Mouse (Mus musculus) CH12.LX (cell line): ENCODE measurements around the gene Dnase1l3.

Experiments used
- BHLHE40 ChIP-seq: IDR thresholded peaks from 2 replicates; pipeline ENCODE4 v1.6.1; 2011; ENCODE audit warnings: mild to moderate bottlenecking, low read depth, low read length, improper control_type of control experiment
- CHD2 ChIP-seq: IDR thresholded peaks from 2 replicates; pipeline ENCODE4 v1.6.1; 2011; ENCODE audit warnings: low read length, improper control_type of control experiment
- CTCF ChIP-seq, 2 experiments: IDR thresholded peaks in 1 of 2; conservative IDR thresholded peaks in 1 of 2; 2 replicates each; pipeline ENCODE4 v1.5.1; 2011 to 2012; ENCODE audit warnings: low read depth in 2 of 2, low read length in 2 of 2, improper control_type of control experiment in 1 of 2, inconsistent platforms in 1 of 2, mild to moderate bottlenecking in 1 of 2, moderate library complexity in 1 of 2
- E2F4 ChIP-seq: IDR thresholded peaks from 2 replicates; pipeline ENCODE4 v1.6.1; 2011; ENCODE audit warnings: low read depth, low read length, improper control_type of control experiment; ENCODE audit not compliant: insufficient replicate concordance
- EP300 ChIP-seq: IDR thresholded peaks from 2 replicates; pipeline ENCODE4 v1.6.1; 2011; ENCODE audit warnings: low read length, improper control_type of control experiment
- ETS1 ChIP-seq: conservative IDR thresholded peaks from 2 replicates; pipeline ENCODE4 v1.6.1; 2012; ENCODE audit warnings: low read depth, mild to moderate bottlenecking, inconsistent platforms, low read length, improper control_type of control experiment, moderate library complexity
- HCFC1 ChIP-seq: IDR thresholded peaks from 2 replicates; pipeline ENCODE4 v1.6.1; 2012; ENCODE audit warnings: low read depth, mild to moderate bottlenecking, inconsistent platforms, low read length, improper control_type of control experiment
- JUND ChIP-seq: conservative IDR thresholded peaks from 2 replicates; pipeline ENCODE4 v1.6.1; 2011; ENCODE audit warnings: low read depth, low read length, improper control_type of control experiment
- MAFK ChIP-seq: IDR thresholded peaks from 2 replicates; pipeline ENCODE4 v1.6.1; 2011; ENCODE audit warnings: low read length, improper control_type of control experiment; ENCODE audit not compliant: insufficient replicate concordance
- POLR2A ChIP-seq: IDR thresholded peaks from 2 replicates; pipeline ENCODE4 v1.6.1; 2011; ENCODE audit warnings: low read depth, mild to moderate bottlenecking, improper control_type of control experiment, low read length
- ZKSCAN1 ChIP-seq: IDR thresholded peaks from 2 replicates; pipeline ENCODE4 v1.6.1; 2012; ENCODE audit warnings: low read depth, inconsistent platforms, low read length, improper control_type of control experiment, borderline replicate concordance

DNA sequence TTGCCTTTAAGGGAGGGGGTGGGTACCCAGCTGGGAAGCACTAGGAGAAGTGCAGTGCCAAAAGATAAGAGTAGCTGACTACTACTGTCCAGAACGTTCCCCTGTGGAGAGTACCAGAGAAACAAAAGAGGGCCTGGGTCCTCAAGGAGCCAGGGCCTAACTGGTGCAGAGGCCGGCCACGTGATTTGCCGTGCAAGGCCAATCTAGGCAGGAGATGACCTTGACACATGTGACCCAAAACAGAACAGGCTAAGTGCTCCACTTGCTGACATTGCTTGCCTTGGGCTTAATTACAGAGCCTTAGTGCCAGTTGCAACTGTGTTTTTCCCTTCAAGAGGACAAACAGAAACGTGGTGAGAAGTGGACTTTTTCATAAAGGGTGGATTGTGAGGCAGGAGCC lies 53.0 kb downstream of the Dnase1l3 start:
- no peak for TF ChIP-seq CHD2
- TF ChIP-seq HCFC1 = no peak
- TF ChIP-seq CTCF (conservative IDR thresholded peaks at IDR 0.05 in 1 of 2, IDR thresholded peaks at IDR 0.05 in 1 of 2; ENCODE audit: low read depth in 2 of 2, low read length in 2 of 2) = no peak
- TF ChIP-seq MAFK = no peak
- TF ChIP-seq POLR2A = no peak
- no peak for TF ChIP-seq EP300
- no peak for TF ChIP-seq BHLHE40
- no peak for TF ChIP-seq E2F4
- no peak for TF ChIP-seq JUND
- TF ChIP-seq ZKSCAN1 = no peak
- TF ChIP-seq ETS1 = no peak
